Comparison of ENCODE assay signal across 8 mouse cellular contexts in the genomic region with DNA sequence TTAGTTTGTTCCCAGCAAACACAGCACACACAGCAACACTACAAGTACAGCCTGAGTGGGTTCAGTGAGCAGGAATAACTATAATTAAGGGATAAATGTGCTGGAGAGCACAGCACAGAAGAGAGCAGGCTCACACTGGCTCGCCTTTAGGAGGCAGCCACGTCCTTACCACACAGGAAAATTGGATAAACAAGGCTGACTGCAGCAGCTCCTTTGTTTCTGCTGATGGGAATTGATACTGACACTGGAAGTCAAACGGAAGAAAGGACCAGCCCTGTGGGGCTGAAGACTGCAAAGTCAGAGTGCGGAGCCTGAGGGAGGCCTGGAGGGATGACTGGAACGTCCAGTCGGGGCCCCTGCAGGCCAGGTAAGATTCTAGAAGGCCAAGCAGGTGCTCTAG. TPM values are rescaled to one million over a fixed set of nuclear protein-coding genes. Genes with fewer than 3 reads are reported as not detected.
DNase-seq lines count a peak whose midpoint lies in the region; ATAC-seq lines count a peak whose summit lies in the region.

No protein-coding gene starts in this region.

- H3K4me2 ChIP-seq in neural tube, embryonic 11.5 days (ENCODE audit: low read depth): peak overlapping the region; percentile 30
- H3K4me2 ChIP-seq in liver, embryonic 15.5 days: peak overlapping the region; percentile 46

- peaks cover 51% of the 10 kb centered on the region for H3K36me3 ChIP-seq in erythroblast, embryonic 14.5 days (ENCODE audit: control insufficient read depth)
- peaks cover 10% of the 10 kb centered on the region for H3K36me3 ChIP-seq in neural tube, embryonic 11.5 days (ENCODE audit: control insufficient read depth, insufficient read depth, low read length)
- H3K36me3 ChIP-seq in liver, embryonic 15.5 days (replicated peaks): peaks cover 30% of the 10 kb centered on the region

- no peaks in the 10 kb centered on the region for H3K9me3 ChIP-seq in erythroblast, embryonic 14.5 days (ENCODE audit: control insufficient read depth, low read length)
- H3K9me3 ChIP-seq in neural tube, embryonic 11.5 days (ENCODE audit: control insufficient read depth, low read length): no peaks in the 10 kb centered on the region
- H3K9me3 ChIP-seq in liver, embryonic 15.5 days (replicated peaks): no peaks in the 10 kb centered on the region

- no peak for DNase-seq in neural tube, embryonic 11.5 days (ENCODE audit: low spot score)
- no peak for DNase-seq in neural tube, embryonic 10.5 days (ENCODE audit: extremely low spot score, low spot score)
- DNase-seq in thymus, postnatal 36 days: no peak

- ATAC-seq in erythroblast, adult 5-6 weeks (replicated peaks; ENCODE audit: low FRiP score, poor library complexity, severe bottlenecking): no peak
- no peak for ATAC-seq in neural tube, embryonic 11.5 days (ENCODE audit: insufficient read depth, low FRiP score, low TSS enrichment)
- no peak for ATAC-seq in liver, embryonic 15.5 days (ENCODE audit: insufficient read depth)
- ATAC-seq in megakaryocyte-erythroid progenitor cell, adult 5-6 weeks (replicated peaks; ENCODE audit: low FRiP score, low TSS enrichment, poor library complexity, severe bottlenecking): no peak
- ATAC-seq in cerebellum, adult (ENCODE audit: insufficient number of reproducible peaks, low FRiP score, low TSS enrichment): no peak

- H3K27ac ChIP-seq in neural tube, embryonic 11.5 days (ENCODE audit: low read depth, low read length): no peak overlapping the region
- H3K27ac ChIP-seq in liver, embryonic 15.5 days (replicated peaks): no peak overlapping the region; the same call in 1 of the 2 replicates

- H3K4me3 ChIP-seq in erythroblast, embryonic 14.5 days (replicated peaks): peak overlapping the region; percentile 79
- H3K4me3 ChIP-seq in neural tube, embryonic 11.5 days (ENCODE audit: low read depth, low read length): peak overlapping the region; percentile 99; the same call in 1 of the 2 replicates
- H3K4me3 ChIP-seq in liver, embryonic 15.5 days (replicated peaks): 0 out of 2 replicates have a peak overlapping the region, but pooled peaks have one; percentile 2

- whole genome bisulfite sequencing in neural tube, embryonic 11.5 days: 73% methylated on average over 6 of the region's 6 CpGs
- WGBS in liver, embryonic 15.5 days (ENCODE audit: insufficient replicate concordance): 62% methylated on average over 6 of the region's 6 CpGs

- H3K27me3 ChIP-seq in erythroblast, embryonic 14.5 days (ENCODE audit: control insufficient read depth): no peaks in the 10 kb centered on the region
- H3K27me3 ChIP-seq in neural tube, embryonic 11.5 days (ENCODE audit: control insufficient read depth, insufficient read depth, low read length): no peaks in the 10 kb centered on the region
- H3K27me3 ChIP-seq in liver, embryonic 15.5 days: no peaks in the 10 kb centered on the region

- H3K9ac ChIP-seq in neural tube, embryonic 11.5 days (ENCODE audit: low read length): peak overlapping the region; percentile 39
- peak overlapping the region; percentile 16; the same call in 1 of the 2 replicates for H3K9ac ChIP-seq in liver, embryonic 15.5 days

- H3K4me1 ChIP-seq in erythroblast, embryonic 14.5 days (ENCODE audit: control insufficient read depth): peaks cover 52% of the 10 kb centered on the region
- peaks cover 13% of the 10 kb centered on the region for H3K4me1 ChIP-seq in neural tube, embryonic 11.5 days (ENCODE audit: control insufficient read depth, insufficient read depth, low read length)
- peaks cover 54% of the 10 kb centered on the region for H3K4me1 ChIP-seq in liver, embryonic 15.5 days (replicated peaks)

RNA-seq across cellular contexts. Expression of a gene that starts 2.6 kb away (rescaled TPM):
- polyA plus RNA-seq in erythroblast, embryonic 14.5 days (2012): 2.7 and 8.5 TPM in 2 replicates
- 19.4 and 34.3 TPM in 2 replicates for total RNA-seq in erythroblast, adult 5-6 weeks (2015; ENCODE audit: low replicate concordance)
- total RNA-seq in erythroblast, adult 5-6 weeks (2017; ENCODE audit: low replicate concordance): 58.8 and 71.4 TPM in 2 replicates
- polyA plus RNA-seq in neural tube, embryonic 11.5 days (2014; fragmentation: Nextera tagmentation; extraction: Ambion mirVana): 195 and 225 TPM in 2 replicates
- 52.7 and 59.4 TPM in 2 replicates for polyA plus RNA-seq in liver, embryonic 15.5 days (2015; fragmentation: Nextera tagmentation; extraction: Ambion mirVana)
- 91.2 and 95.9 TPM in 2 replicates for total RNA-seq in megakaryocyte-erythroid progenitor cell, adult 5-6 weeks (2014; fragmentation: Nextera tagmentation)
- 75.0 and 124 TPM in 2 replicates for total RNA-seq in megakaryocyte-erythroid progenitor cell, adult 5-6 weeks (2017)

RNA-seq across cellular contexts. Expression of a gene that starts 14.4 kb away (rescaled TPM):
- 0.10 and 0.13 TPM in 2 replicates for polyA plus RNA-seq in erythroblast, embryonic 14.5 days (2012)
- 0.38 and 0.42 TPM in 2 replicates for total RNA-seq in erythroblast, adult 5-6 weeks (2015; ENCODE audit: low replicate concordance)
- 0.42 TPM in 1 of 2 replicates, not detected in the other for total RNA-seq in erythroblast, adult 5-6 weeks (2017; ENCODE audit: low replicate concordance)
- 3.9 and 4.0 TPM in 2 replicates for polyA plus RNA-seq in neural tube, embryonic 11.5 days (2014; fragmentation: Nextera tagmentation; extraction: Ambion mirVana)
- 2.9 and 3.1 TPM in 2 replicates for polyA plus RNA-seq in liver, embryonic 15.5 days (2015; fragmentation: Nextera tagmentation; extraction: Ambion mirVana)
- 0.77 TPM in 1 of 2 replicates, not detected in the other for total RNA-seq in megakaryocyte-erythroid progenitor cell, adult 5-6 weeks (2014; fragmentation: Nextera tagmentation)
- not detected in 2 replicates for total RNA-seq in megakaryocyte-erythroid progenitor cell, adult 5-6 weeks (2017)

RNA-seq across cellular contexts. Expression of a gene that starts 16.3 kb away (rescaled TPM):
- 0.12 and 0.28 TPM in 2 replicates for polyA plus RNA-seq in erythroblast, embryonic 14.5 days (2012)
- 0.38 and 1.0 TPM in 2 replicates for total RNA-seq in erythroblast, adult 5-6 weeks (2015; ENCODE audit: low replicate concordance)
- 3.1 and 6.1 TPM in 2 replicates for total RNA-seq in erythroblast, adult 5-6 weeks (2017; ENCODE audit: low replicate concordance)
- 5.7 and 6.6 TPM in 2 replicates for polyA plus RNA-seq in neural tube, embryonic 11.5 days (2014; fragmentation: Nextera tagmentation; extraction: Ambion mirVana)
- 2.8 and 2.9 TPM in 2 replicates for polyA plus RNA-seq in liver, embryonic 15.5 days (2015; fragmentation: Nextera tagmentation; extraction: Ambion mirVana)
- 5.3 and 5.9 TPM in 2 replicates for total RNA-seq in megakaryocyte-erythroid progenitor cell, adult 5-6 weeks (2014; fragmentation: Nextera tagmentation)
- total RNA-seq in megakaryocyte-erythroid progenitor cell, adult 5-6 weeks (2017): 2.2 and 3.1 TPM in 2 replicates

RNA-seq across cellular contexts. Expression of a gene that starts 32.6 kb away (rescaled TPM):
- polyA plus RNA-seq in erythroblast, embryonic 14.5 days (2012): 0.07 TPM in 1 of 2 replicates, not detected in the other
- 14.0 and 14.6 TPM in 2 replicates for total RNA-seq in erythroblast, adult 5-6 weeks (2015; ENCODE audit: low replicate concordance)
- 10.0 and 11.3 TPM in 2 replicates for total RNA-seq in erythroblast, adult 5-6 weeks (2017; ENCODE audit: low replicate concordance)
- polyA plus RNA-seq in neural tube, embryonic 11.5 days (2014; fragmentation: Nextera tagmentation; extraction: Ambion mirVana): 0.74 and 1.7 TPM in 2 replicates
- polyA plus RNA-seq in liver, embryonic 15.5 days (2015; fragmentation: Nextera tagmentation; extraction: Ambion mirVana): 7.1 and 7.9 TPM in 2 replicates
- total RNA-seq in megakaryocyte-erythroid progenitor cell, adult 5-6 weeks (2014; fragmentation: Nextera tagmentation): 10.0 and 20.1 TPM in 2 replicates
- 11.7 and 11.9 TPM in 2 replicates for total RNA-seq in megakaryocyte-erythroid progenitor cell, adult 5-6 weeks (2017)

RNA-seq across cellular contexts. Expression of a gene that starts 35.1 kb away (rescaled TPM):
- polyA plus RNA-seq in erythroblast, embryonic 14.5 days (2012): 0.74 and 0.75 TPM in 2 replicates
- 5.4 and 6.0 TPM in 2 replicates for total RNA-seq in erythroblast, adult 5-6 weeks (2015; ENCODE audit: low replicate concordance)
- 4.2 and 6.8 TPM in 2 replicates for total RNA-seq in erythroblast, adult 5-6 weeks (2017; ENCODE audit: low replicate concordance)
- polyA plus RNA-seq in neural tube, embryonic 11.5 days (2014; fragmentation: Nextera tagmentation; extraction: Ambion mirVana): 19.9 and 20.7 TPM in 2 replicates
- polyA plus RNA-seq in liver, embryonic 15.5 days (2015; fragmentation: Nextera tagmentation; extraction: Ambion mirVana): 12.9 and 13.1 TPM in 2 replicates
- total RNA-seq in megakaryocyte-erythroid progenitor cell, adult 5-6 weeks (2014; fragmentation: Nextera tagmentation): 12.5 and 14.1 TPM in 2 replicates
- 10.7 and 14.3 TPM in 2 replicates for total RNA-seq in megakaryocyte-erythroid progenitor cell, adult 5-6 weeks (2017)

Comparison
In these comparisons a context has a peak if more than half of its experiments do, and no peak if none do; other contexts are left out.
1. H3K4me3 ChIP-seq: peak in every context shown above with its lines; median percentile 99 in neural tube, embryonic 11.5 days; 79 in erythroblast, embryonic 14.5 days; 2 in liver, embryonic 15.5 days.